Mouse (Mus musculus) left cerebral cortex, postnatal 36 days (tissue): ENCODE results near the gene Prf1. TPM values are rescaled to one million over a fixed set of nuclear protein-coding genes. Genes with fewer than 3 reads are reported as not detected.
A peak's percentile ranks its signal among the peaks of the same experiment; 100 is the strongest.

Experiments
- DNase-seq, 2 experiments: peaks; one replicate each; pipeline ENCODE4 v3.0.0; 2021 to 2022; ENCODE audit warnings: low spot score in 2 of 2, mixed read lengths in 1 of 2
- intact Hi-C: fragments of 180-260 bp; cut with DNase I; formaldehyde crosslinking; loops from one replicate; pipeline ENCODE4 v1.15.1; 2025
- total RNA-seq, 2 experiments: library from RNA; stranded (reverse); gene quantifications; 2 replicates each; pipeline ENCODE4 v1.2.3; 2021

Gene Prf1
- total RNA-seq, 2 experiments from 2014 or later: not detected

DNA sequence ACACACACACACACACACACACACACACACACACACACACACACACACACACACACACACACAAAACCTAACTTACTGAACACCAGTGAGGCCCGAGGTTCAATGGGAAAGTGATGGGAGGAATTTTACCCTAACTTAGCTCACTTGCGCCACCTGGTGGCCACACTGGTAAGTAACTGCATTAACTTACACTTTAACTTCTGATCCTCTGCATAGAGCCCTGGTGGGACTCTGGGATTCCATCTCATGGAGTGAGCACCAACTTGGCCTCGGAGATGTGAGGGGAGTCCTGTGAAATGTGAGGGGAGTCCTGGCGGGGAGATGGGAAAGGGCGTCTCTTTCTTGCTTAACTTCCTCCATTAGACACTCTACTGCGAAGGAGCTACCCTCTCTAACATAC lies 38.5 kb downstream of the Prf1 start:
- peak; percentile 48 to 79 for DNase-seq
- intact Hi-C loops: loop anchor here (1.0 to 5.0 kb wide), 2 partner anchors 137 to 469 kb away; no protein-coding TSS in a partner anchor

DNA sequence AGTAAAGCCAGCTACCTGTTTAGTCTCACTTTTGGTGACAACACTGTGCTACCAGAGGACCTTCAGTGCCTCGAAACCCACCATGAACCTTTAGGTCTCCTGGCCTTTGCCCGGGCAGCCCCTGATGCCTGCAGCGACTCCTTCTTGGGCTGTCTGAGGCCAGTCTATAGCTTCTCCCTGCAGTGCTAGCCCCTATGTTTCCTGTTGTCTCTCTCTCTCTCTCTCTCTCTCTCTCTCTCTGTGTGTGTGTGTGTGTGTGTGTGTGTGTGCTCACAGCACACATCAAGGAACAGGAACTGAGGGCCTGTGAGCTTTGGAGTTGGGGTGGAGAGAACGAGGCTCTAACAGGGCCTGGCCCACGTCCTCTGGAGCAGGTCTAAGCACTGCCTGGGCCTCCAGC lies 39.0 kb downstream of the Prf1 start:
- intact Hi-C loops: loop anchor here (1.0 to 5.0 kb wide), 2 partner anchors 137 to 469 kb away; no protein-coding TSS in a partner anchor
- DNase-seq: no peak

DNA sequence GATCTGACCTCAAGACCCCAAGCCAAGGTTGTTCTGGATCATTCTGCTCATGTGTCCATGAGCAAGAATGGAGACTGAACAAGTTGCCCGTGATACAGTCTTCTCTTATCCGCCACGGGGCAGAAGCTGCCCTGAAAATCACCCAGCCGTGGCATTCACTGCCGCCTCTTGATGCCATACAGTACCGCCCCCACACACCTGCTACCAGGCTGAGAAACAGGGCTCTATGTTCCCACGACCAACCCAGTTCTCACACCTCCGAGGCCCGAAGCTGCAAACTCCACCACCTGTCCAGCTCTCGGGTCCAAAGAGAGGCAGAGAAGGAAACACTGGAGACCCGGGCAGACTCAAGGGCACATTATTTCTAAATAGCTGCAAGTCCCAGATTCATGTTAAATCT lies 40.0 kb downstream of the Prf1 start:
- peak; percentile 13 to 18 for DNase-seq
- intact Hi-C loops: loop anchor here (5.0 kb wide), 1 partner anchor 470 kb away; no protein-coding TSS in a partner anchor

DNA sequence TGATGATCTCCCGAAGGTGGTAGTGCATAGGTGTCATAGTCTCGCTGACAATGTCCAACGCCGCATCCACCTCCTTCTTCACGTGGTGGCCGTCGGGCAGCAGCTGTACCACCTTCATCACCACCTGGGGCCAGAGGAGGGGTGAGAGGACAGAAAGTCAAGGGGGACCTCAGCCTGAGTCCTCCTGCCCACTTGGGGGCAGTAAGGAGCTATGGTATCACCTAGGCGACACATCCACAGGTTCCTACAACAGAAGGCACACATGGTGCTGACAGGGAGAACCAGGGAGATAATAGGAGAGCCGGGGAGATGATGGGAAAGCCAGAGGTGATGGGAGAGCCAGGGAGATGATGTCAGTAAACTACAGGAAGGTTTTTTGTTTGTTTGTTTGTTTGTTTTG lies 41.6 kb downstream of the Prf1 start:
- intact Hi-C loops: loop anchor here (5.0 kb wide), 1 partner anchor 472 kb away; no protein-coding TSS in a partner anchor
- no peak for DNase-seq

DNA sequence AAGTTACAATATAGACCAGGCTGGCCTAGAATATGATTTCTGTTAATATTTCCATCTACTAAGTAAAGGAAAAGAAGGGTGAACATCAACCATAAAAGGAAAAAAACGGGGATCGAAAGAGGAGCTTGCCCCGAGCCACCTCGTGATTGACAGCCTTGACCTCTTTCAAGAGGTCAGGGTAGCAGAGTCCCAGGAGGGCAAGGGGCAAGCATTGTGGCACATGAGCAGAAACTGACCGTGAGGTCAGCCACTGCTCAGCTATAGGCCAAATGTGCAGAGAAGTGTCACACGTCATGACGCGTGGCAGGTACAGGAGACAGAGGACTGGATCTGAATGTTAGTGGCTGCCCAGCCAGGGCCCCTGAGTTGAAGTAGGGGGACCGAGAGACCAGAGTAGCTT lies 42.6 kb downstream of the Prf1 start:
- DNase-seq: no peak
- intact Hi-C loops: no loop called here

DNA sequence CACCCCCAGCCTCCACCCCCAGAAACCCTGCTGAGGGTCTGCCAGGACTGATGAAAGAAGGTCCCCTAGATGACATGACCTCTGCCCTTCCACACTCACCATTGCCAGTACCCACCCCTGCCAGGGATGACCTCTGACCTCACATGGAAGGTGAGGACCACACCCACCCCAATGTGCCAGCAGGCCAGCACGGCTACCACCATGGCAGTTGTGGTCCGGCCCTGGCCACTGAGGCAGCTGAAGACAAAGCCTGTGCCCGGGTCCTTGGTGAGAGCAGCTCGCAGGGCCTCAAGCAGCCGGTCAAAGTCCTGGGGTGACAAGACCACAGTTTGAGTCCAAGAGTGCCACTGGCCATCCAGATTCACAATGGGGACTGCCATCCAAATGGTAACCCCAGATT lies 43.4 kb downstream of the Prf1 start:
- intact Hi-C loops: loop anchor here (1.0 kb wide), 1 partner anchor 58 kb away; no protein-coding TSS in a partner anchor
- DNase-seq: no peak

DNA sequence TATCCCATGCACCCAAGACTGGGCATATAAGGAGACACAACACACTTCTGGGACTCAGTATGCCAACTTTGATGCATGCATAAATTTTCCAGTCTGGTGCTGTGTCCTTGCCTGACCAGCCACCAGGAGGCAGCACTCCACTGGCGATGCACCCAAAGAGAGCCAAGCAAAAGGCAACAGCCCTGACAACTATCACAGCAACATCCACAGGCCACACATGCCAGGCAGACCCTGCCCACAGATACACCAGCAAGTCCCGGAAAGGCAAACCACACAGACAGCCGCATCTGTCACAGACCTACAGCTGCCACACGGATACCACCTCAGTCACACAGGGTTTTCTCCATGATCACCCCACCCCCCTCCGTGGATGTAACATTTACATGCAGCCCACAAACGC lies 43.9 kb downstream of the Prf1 start:
- DNase-seq: peak; percentile 58 to 68
- intact Hi-C loops: loop anchor here (1.0 kb wide), 1 partner anchor 58 kb away; no protein-coding TSS in a partner anchor

DNA sequence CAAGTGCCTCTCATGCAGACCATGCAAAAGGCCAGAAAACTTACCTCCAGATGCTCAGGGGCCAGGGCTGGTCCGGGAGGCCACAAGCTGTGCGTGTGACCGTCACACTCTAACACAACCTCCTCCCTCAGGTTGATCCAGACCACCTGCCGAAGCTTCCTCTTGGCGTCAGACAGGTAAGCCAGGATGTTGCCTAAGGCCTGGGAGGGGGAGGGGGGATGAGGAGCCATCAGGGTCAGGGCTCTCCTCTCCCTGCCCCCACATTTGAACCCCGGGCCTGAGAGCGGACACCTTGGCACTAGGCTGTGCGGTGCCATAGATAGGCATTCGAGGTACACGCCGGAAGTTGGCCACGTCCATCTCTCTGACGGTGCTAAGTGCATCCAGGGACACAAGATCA lies 45.1 kb downstream of the Prf1 start:
- intact Hi-C loops: no loop called here
- no peak for DNase-seq

DNA sequence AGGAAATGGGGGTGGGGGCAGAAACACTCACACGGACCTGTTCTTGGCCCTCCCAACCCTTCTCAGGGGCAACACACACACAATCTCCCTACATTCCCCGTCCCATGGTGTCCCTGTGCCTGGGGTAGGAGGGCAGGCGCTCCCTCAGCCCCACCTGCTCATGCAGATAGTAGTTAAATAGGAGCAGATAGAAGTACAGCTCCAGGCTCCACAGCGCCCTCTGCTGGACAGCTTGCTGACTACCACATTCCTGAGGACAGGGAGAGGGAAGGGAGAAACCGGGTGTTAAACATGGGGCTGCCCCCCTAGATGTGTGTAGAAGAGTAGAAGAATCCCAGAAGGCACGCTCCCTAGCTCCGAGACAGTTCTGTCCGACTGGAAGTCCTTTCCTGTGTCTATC lies 46.3 kb downstream of the Prf1 start:
- intact Hi-C loops: no loop called here
- DNase-seq: peak; percentile 46 to 55

DNA sequence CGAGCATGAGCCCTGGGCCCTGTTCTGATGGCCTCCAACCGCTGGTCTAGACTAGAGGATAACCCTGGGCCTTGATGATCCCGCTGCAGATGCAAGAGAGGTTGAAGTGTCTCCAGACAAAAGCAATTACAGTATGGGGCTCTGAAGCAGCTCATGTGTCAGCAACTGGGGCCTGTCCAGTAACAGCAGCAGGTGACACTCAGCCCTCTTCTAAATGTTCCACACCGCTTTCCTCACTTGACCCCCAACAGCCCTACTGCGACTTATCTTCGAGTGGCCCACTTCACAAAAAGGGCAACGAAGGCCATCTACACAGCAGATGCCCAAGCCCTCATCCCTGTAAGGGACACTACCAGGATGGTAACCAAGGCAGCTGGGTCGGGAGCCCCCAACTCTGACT lies 47.5 kb downstream of the Prf1 start:
- intact Hi-C loops: loop anchor here (5.0 kb wide), 1 partner anchor 317 kb away; no protein-coding TSS in a partner anchor
- DNase-seq: no peak

DNA sequence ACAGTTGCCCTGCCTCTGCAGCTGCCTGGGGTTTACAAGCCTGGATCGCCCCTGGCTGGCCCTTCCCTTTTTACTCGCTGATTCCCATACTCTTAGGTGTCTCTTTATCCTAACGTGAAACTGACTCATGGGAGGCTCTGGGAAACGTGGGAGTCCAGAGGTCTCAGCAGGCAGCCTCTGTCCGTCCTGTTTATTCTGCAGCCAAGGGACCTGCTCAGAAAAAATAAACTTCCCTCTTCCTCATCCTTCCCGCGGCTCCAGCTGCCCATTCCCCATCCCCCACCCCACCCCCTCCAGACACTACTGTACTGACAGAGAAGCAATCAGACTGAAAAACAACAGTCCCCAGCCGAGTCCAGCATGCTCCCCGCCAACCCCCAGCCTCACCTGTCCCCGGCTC lies 48.7 kb downstream of the Prf1 start:
- DNase-seq: no peak
- intact Hi-C loops: loop anchor here (5.0 kb wide), 1 partner anchor 316 kb away; no protein-coding TSS in a partner anchor

DNA sequence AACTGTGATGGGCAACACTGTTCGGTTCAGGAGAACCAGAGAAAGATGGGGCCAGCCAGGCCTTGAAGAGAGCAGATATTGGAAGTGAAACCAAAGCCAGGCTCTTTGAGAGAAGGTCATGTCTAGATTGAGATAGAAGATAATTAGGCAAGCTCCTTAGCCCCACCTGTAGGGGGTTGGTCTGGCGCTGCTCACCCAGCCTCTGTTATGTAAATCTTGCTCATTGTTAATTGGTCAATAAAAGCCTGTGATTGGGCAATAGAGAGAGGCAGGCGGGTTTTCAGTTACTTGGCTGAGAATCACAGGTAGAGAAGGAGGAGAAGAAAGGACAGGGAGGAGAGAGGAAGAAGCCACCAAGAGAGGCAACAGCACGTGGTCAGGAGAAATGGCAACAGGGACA lies 53.6 kb downstream of the Prf1 start:
- DNase-seq: no peak
- intact Hi-C loops: no loop called here

Other genes starting within 250 kb of the Prf1 start
- 1 to 10 TPM; 7.3 to 9.6 TPM for gene Pcbd1, start 208.5 kb upstream of the Prf1 start, total RNA-seq
- 10 to 100 TPM; 21.5 to 26.4 TPM for gene Sgpl1, start 150.1 kb upstream of the Prf1 start, total RNA-seq
- gene Tbata, start 125.9 kb upstream of the Prf1 start, total RNA-seq: 1 to 10 TPM in 1 of 2 experiments, under 1 TPM in 1; 0.57 to 1.0 TPM
- under 1 TPM; 0.20 to 0.41 TPM for gene Adamts14, start 24.4 kb upstream of the Prf1 start, total RNA-seq
- gene Pald1, start 85.7 kb downstream of the Prf1 start, total RNA-seq: 1 to 10 TPM; 7.5 to 9.5 TPM
- under 1 TPM; 0.32 to 0.35 TPM for gene Nodal, start 120.1 kb downstream of the Prf1 start, total RNA-seq
- 10 to 100 TPM; 43.1 to 49.0 TPM for gene Eif4ebp2, start 154.8 kb downstream of the Prf1 start, total RNA-seq
- 10 to 100 TPM; 17.8 to 21.8 TPM for gene Lrrc20, start 178.0 kb downstream of the Prf1 start, total RNA-seq